ENCODE assay signal across 23 mouse cellular contexts in the genomic region with DNA sequence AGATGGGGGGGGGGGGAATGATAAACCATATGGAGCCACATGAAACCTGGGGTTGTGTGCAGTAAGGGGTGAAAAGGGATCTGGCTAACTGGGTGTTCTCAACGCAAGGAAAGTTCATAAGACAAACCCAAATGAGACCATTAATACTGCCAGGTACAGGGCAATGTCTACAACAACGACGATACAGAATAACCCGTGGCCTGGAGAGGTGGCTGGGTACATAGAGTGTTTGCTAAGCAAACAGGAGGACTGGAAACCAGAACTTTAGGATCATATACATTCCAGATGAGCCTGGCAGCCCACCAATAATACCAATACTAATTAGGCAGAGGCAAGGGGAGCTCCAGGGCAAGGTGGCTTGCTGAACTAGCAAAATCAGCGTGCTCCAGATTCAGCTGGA.
"Had no signal": no experiment of that assay in that cellular context is flagged by ENCODE, and none has a peak within 500 bp of the region (broad histone marks: within the 10 kb centered on the region; RNA-seq: fewer than 3 reads in every experiment).

No protein-coding gene starts in this region.

- H3K27me3 ChIP-seq: forebrain, embryonic 15.5 days; heart, embryonic 12.5 days; hindbrain, embryonic 13.5 days; hindbrain, embryonic 15.5 days; kidney, embryonic 15.5 days; limb, embryonic 13.5 days; limb, embryonic 15.5 days had no signal

- H3K4me1 ChIP-seq: forebrain, embryonic 15.5 days; heart, embryonic 10.5 days; heart, embryonic 12.5 days; hindbrain, embryonic 13.5 days; hindbrain, embryonic 15.5 days; limb, embryonic 13.5 days; limb, embryonic 15.5 days had no signal

- H3K9me3 ChIP-seq: forebrain, embryonic 15.5 days; heart, embryonic 10.5 days; heart, embryonic 12.5 days; hindbrain, embryonic 13.5 days; hindbrain, embryonic 15.5 days; kidney, embryonic 15.5 days; limb, embryonic 13.5 days; limb, embryonic 15.5 days had no signal

- ATAC-seq: forebrain, embryonic 15.5 days; forebrain, postnatal 0 days; hindbrain, postnatal 0 days; intestine, embryonic 16.5 days had no signal

- H3K36me3 ChIP-seq: forebrain, embryonic 15.5 days; heart, embryonic 10.5 days; heart, embryonic 12.5 days; hindbrain, embryonic 13.5 days; hindbrain, embryonic 15.5 days; kidney, embryonic 15.5 days; limb, embryonic 13.5 days; limb, embryonic 15.5 days had no signal

- H3K4me2 ChIP-seq: forebrain, embryonic 15.5 days; heart, embryonic 12.5 days; hindbrain, embryonic 13.5 days; hindbrain, embryonic 15.5 days; kidney, embryonic 15.5 days; limb, embryonic 13.5 days; limb, embryonic 15.5 days had no signal

- H3K27ac ChIP-seq: forebrain, embryonic 15.5 days; heart, embryonic 10.5 days; hindbrain, embryonic 13.5 days; hindbrain, embryonic 15.5 days; hindbrain, postnatal 0 days; limb, embryonic 13.5 days; limb, embryonic 15.5 days had no signal

- H3K9ac ChIP-seq: forebrain, embryonic 15.5 days; forebrain, postnatal 0 days; heart, embryonic 12.5 days; hindbrain, embryonic 13.5 days; hindbrain, embryonic 15.5 days; kidney, embryonic 15.5 days; limb, embryonic 13.5 days; limb, embryonic 15.5 days had no signal

- H3K4me3 ChIP-seq: forebrain, embryonic 15.5 days; heart, embryonic 10.5 days; heart, embryonic 12.5 days; hindbrain, embryonic 13.5 days; hindbrain, embryonic 15.5 days; kidney, embryonic 15.5 days; limb, embryonic 13.5 days; limb, embryonic 15.5 days had no signal

- DNase-seq: forebrain, postnatal 0 days; gastrocnemius, postnatal 14 days; gastrocnemius, postnatal 36 days; heart, adult 18-20 months; heart, postnatal 10 days; kidney, adult 18-20 months; kidney, adult 9 months; kidney, postnatal 10 days; kidney, postnatal 25 days; layer of hippocampus, adult 9-11 months; layer of hippocampus, postnatal 36 days; left cerebral cortex, postnatal 4 days; lung, adult 18-20 months had no signal
